Mouse (Mus musculus) lung, adult 2 months (tissue): ENCODE results near the gene Olfr155. TPM values are rescaled to one million over a fixed set of nuclear protein-coding genes. Genes with fewer than 3 reads are reported as not detected.

ENCODE experiments used
- DNase-seq: peaks from one replicate; pipeline ENCODE4 v3.0.0; 2022
- H3K4me1 ChIP-seq: fragments of 200-500 bp; 2 replicates; pipeline ENCODE4 v1.6.1; 2011; ENCODE audit warnings: low read length; ENCODE audit not compliant: control insufficient read depth, insufficient read depth
- H3K4me3 ChIP-seq: fragments of 200-500 bp; replicated peaks from 2 replicates; pipeline ENCODE3; 2011; ENCODE audit warnings: low read depth, mild to moderate bottlenecking, control low read depth, low read length; ENCODE audit errors: extremely low read depth
- CTCF ChIP-seq: fragments of 200-500 bp; IDR thresholded peaks from 2 replicates; pipeline ENCODE4 v1.5.1; 2011; ENCODE audit warnings: mild to moderate bottlenecking, low read length, control low read depth; ENCODE audit not compliant: insufficient read depth
- POLR2A ChIP-seq: fragments of 200-500 bp; IDR thresholded peaks from 2 replicates; pipeline ENCODE4 v1.6.1; 2011; ENCODE audit warnings: low read depth, mild to moderate bottlenecking, control low read depth, low read length, borderline replicate concordance; ENCODE audit errors: extremely low read depth
- WGBS: fragments of 180-500 bp; shearing (Covaris S2); methylation state at CpG from one replicate; pipeline ENCODE4 v1.1.7; 2018; 5-methylcytosine and 5-hydroxymethylcytosine counted together
- polyA plus RNA-seq: library from polyadenylated mRNA; depleted of rRNA; stranded (reverse); fragments of >200 nt; gene quantifications from 2 replicates; pipeline ENCODE4 v1.2.3, GENCODE M21; 2012; rRNA removed

Gene Olfr155
- polyA plus RNA-seq, 1 experiment, result not detected

DNA sequence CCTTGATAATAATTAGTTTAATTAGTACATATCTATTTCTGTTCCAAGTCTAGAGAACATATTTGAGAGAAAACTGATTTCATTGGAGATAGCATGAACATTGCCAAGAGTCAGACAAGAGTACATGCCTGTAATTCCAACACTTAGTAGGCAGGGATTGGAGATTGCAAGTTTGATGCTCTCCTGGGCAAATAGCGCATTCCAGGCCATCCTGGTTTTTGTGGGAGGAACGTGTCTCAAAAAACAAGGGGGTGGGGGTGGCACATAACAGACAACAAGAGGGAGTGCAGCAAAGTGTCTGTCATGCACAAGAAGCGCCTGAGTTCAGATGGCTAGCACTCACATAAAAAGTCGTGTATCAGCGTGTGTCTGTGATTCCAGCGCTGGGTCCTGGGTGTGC is 28.2 kb downstream of the Olfr155 start:
- Histone ChIP-seq H3K4me1 (peaks cover 10% of the 10 kb centered on the region), H3K4me3 (no peak overlapping the region)
- no peak for DNase-seq
- 75% methylated on average over 6 of the region's 6 CpGs for WGBS
- TF ChIP-seq POLR2A (no peak), CTCF (no peak)

- Histone ChIP-seq H3K4me1 (peaks cover 13% of the 10 kb centered on the region), H3K4me3 (no peak overlapping the region)
- TF ChIP-seq CTCF, result no peak
- no peak for TF ChIP-seq POLR2A
- DNase-seq, result no peak
- 53% methylated on average over 4 of the region's 4 CpGs for WGBS
Measured at GRCm38 (mm10) chr4:43884196-43884595, 32.8 kb downstream of the Olfr155 start.

DNA sequence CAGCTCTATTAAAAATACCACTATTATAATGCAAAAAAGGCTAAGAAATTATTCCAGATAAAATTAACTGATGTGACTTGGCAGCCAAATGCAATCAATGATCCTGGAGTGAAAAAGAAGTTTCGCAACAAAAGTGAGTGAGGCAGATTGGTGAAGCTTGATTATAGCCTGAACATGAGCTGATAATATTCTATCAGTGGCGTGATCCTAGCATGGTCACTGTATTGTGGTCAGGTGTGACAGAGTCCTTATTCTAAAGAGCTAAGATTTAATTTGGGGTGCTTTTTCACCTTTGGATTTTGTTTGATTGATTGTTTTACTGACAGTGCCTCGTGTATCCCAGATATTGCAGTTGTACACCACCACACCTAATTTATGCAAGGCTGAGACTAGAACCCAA is 39.9 kb downstream of the Olfr155 start:
- Histone ChIP-seq H3K4me3 (no peak overlapping the region), H3K4me1 (peaks cover 6% of the 10 kb centered on the region; the same call in 1 of the 2 replicates)
- WGBS, result 81% methylated on average over 3 of the region's 3 CpGs
- no peak for DNase-seq
- TF ChIP-seq POLR2A (no peak), CTCF (no peak)

DNA sequence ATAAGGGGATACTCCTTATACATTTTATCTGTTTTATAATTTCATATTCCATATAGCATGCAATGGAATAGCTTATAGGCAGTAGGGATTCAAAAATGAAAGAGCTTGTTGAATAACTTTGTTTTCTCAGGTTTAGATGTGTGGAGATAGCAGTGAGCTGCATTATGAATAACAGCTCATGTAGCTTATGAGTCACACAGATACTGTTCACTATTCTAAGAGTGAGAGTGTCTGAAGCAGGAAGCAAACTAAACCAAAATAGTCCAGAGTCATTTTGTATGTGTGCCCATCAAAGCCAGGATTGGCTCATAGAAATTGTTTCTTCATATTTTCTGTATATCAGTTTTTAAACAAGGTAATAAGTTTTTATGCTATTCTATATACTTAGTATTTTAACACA is 45.8 kb downstream of the Olfr155 start:
- H3K4me1 ChIP-seq, result peaks cover 3% of the 10 kb centered on the region; the same call in 1 of the 2 replicates
- no peak for TF ChIP-seq POLR2A
- no peak for TF ChIP-seq CTCF
- H3K4me3 ChIP-seq, result no peak overlapping the region
- DNase-seq, result no peak

GRCm38 (mm10) chr4:43899197-43899596 is 47.8 kb downstream of the Olfr155 start:
- no peak overlapping the region for H3K4me3 ChIP-seq
- H3K4me1 ChIP-seq, result peaks cover 3% of the 10 kb centered on the region; the same call in 1 of the 2 replicates
- no peak for DNase-seq
- TF ChIP-seq POLR2A (no peak), CTCF (no peak)
- WGBS, result 45% methylated on average over 8 of the region's 8 CpGs

DNA sequence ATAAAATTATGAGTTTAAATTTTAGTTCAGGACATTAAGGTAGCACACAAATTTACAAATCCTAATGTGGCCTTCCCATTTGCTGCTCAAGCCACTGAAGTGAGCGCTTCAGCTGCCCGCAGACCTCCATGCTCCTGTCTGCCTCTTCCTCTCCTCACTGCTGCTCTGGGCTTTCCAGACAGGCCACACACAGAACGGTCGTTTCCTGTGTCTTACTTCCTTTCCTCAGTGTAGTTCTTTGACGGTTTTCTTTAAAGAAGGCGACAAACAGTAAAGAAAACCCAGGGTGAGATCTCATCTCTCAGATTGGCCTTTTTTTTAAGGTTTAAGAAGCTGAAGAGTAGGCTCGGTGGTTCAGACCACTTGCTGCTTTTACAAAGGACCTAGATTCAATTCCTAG is 52.3 kb downstream of the Olfr155 start:
- Histone ChIP-seq H3K4me1 (no peaks in the 10 kb centered on the region; the same call in 1 of the 2 replicates), H3K4me3 (no peak overlapping the region)
- 53% methylated on average over 7 of the region's 7 CpGs for WGBS
- DNase-seq, result no peak
- TF ChIP-seq POLR2A (no peak), CTCF (no peak)

GRCm38 (mm10) chr4:43906443-43906842 is 55.1 kb downstream of the Olfr155 start:
- peak; percentile 45; the same call in 1 of the 2 replicates for TF ChIP-seq CTCF
- no peak for TF ChIP-seq POLR2A
- Histone ChIP-seq H3K4me1 (no peaks in the 10 kb centered on the region; the same call in 1 of the 2 replicates), H3K4me3 (no peak overlapping the region)
- DNase-seq, result peak; percentile 38
- WGBS, result 20% methylated on average over 6 of the region's 6 CpGs

Other genes with a start within 250 kb of the Olfr155 start
- 77.5 and 97.5 TPM in 2 replicates for gene Npr2, start 219.6 kb upstream of the Olfr155 start, polyA plus RNA-seq
- 12.1 and 14.7 TPM in 2 replicates for gene Spag8, start 198.0 kb upstream of the Olfr155 start, polyA plus RNA-seq
- gene Hint2, start 195.1 kb upstream of the Olfr155 start, polyA plus RNA-seq, result 61.6 and 71.6 TPM in 2 replicates
- 13.1 and 17.3 TPM in 2 replicates for gene Tmem8b, start 182.6 kb upstream of the Olfr155 start, polyA plus RNA-seq
- gene Fam221b, start 182.4 kb upstream of the Olfr155 start, polyA plus RNA-seq, result 0.04 and 0.15 TPM in 2 replicates
- not detected in 2 replicates for gene Olfr70, start 150.8 kb upstream of the Olfr155 start, polyA plus RNA-seq
- 0.37 and 0.67 TPM in 2 replicates for gene Olfr71, start 141.3 kb upstream of the Olfr155 start, polyA plus RNA-seq
- gene Hrct1, start 124.4 kb upstream of the Olfr155 start, polyA plus RNA-seq, result 14.4 and 15.1 TPM in 2 replicates
- 5.7 and 9.4 TPM in 2 replicates for gene Spaar, start 121.5 kb upstream of the Olfr155 start, polyA plus RNA-seq
- 0.13 TPM in 1 of 2 replicates, not detected in the other for gene Olfr159, start 80.6 kb upstream of the Olfr155 start, polyA plus RNA-seq
- gene Olfr156, start 27.7 kb upstream of the Olfr155 start, polyA plus RNA-seq, result not detected in 2 replicates
- not detected in 2 replicates for gene Olfr157, start 11.4 kb upstream of the Olfr155 start, polyA plus RNA-seq
- gene Reck, start 24.0 kb downstream of the Olfr155 start, polyA plus RNA-seq, result 39.4 and 43.8 TPM in 2 replicates
- gene Glipr2, start 105.8 kb downstream of the Olfr155 start, polyA plus RNA-seq, result 14.3 and 18.1 TPM in 2 replicates
- 0.07 and 0.14 TPM in 2 replicates for gene Ccin, start 131.9 kb downstream of the Olfr155 start, polyA plus RNA-seq
- gene Clta, start 152.9 kb downstream of the Olfr155 start, polyA plus RNA-seq, result 165 and 187 TPM in 2 replicates
- 23.9 and 31.4 TPM in 2 replicates for gene Gne, start 232.6 kb downstream of the Olfr155 start, polyA plus RNA-seq